Mouse (Mus musculus) spleen, postnatal 0 days (tissue): ENCODE data around the gene Ccrl2. TPM values are rescaled to one million over a fixed set of nuclear protein-coding genes. Genes with fewer than 3 reads are reported as not detected.

ENCODE experiments used
- polyA plus RNA-seq: library from polyadenylated mRNA; unstranded; fragments of >200 nt; fragmentation: Nextera tagmentation; extraction: Ambion mirVana; gene quantifications from 2 replicates; pipeline ENCODE4 v1.2.1, GENCODE M21; 2015

Ccrl2 gene
- 11.3 and 15.1 TPM in 2 replicates for polyA plus RNA-seq

DNA sequence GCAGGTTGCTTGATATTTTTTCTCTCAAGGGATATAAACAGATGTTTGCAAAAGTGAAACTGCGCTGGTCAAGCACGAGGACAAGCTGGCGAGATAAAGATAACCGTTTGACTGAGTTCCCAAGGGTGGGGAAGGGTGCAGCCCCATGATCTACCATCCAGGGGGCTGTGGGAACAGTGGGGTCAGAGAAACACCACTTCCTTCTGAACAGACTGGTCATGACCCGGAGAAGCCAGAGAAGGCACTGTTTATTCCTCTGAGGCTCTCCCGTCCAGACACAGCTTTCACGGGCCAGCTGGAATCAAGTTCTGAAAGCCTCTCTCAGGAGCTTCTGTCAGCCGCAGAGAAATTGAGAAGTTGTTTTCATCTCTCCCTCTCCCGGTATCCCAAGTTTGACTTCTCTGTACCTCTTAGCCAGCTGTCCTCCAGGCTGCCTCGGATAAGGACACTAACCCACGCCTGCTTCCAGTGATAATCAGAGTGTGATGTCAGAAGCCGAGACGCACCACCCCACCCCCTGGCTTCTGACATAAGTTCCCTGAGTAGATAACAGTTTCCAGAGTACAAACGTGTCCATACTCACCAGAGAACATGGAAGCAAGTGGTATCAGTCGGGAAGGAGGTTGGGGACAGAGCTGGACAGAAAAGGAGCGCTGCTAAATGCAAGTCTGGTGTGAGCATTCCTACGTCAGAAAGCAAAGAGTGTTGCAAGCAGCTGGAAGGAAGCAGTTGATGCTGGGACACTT is at the start of gene Ccrl2:
Ccrl2 (minus strand) TSS at position 722 of the 746 bp plus-strand sequence.

DNA sequence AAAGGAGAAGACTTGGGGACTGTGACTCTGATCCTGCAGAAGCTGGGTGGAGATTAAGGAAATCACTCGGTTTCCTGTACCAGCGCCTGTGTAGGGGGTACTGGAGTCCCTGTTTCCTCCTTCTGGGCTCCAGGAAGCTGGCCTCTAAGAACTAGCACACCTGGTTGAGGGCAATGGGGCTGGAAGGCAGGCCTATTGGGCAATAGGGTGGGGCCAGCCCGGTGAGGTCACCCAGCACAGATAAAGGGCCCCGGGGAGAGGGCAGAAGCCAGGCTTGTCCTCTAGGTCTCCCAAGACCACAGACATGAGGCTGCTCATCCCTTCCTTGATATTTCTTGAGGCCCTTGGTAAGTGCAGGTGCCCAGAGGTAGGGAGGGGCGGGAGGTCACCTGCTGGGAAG is 38.3 kb downstream of the Ccrl2 start, which contains the start of gene Ltf:
Ltf (plus strand) TSS at position 250 of the 400 bp plus-strand sequence.

Other genes with a start within 250 kb of the Ccrl2 start
- not detected in 2 replicates for gene Prss44, start 243.5 kb downstream of the Ccrl2 start, polyA plus RNA-seq
- gene Prss43, start 230.8 kb downstream of the Ccrl2 start, polyA plus RNA-seq, result not detected in 2 replicates
- not detected in 2 replicates for gene Prss45, start 222.9 kb downstream of the Ccrl2 start, polyA plus RNA-seq
- not detected in 2 replicates for gene Prss46, start 213.0 kb downstream of the Ccrl2 start, polyA plus RNA-seq
- gene Prss50, start 199.6 kb downstream of the Ccrl2 start, polyA plus RNA-seq, result 34.7 and 38.5 TPM in 2 replicates
- 1.5 and 1.6 TPM in 2 replicates for gene Als2cl, start 177.6 kb downstream of the Ccrl2 start, polyA plus RNA-seq
- gene Tmie, start 177.4 kb downstream of the Ccrl2 start, polyA plus RNA-seq, result 0.46 and 0.53 TPM in 2 replicates
- not detected in 2 replicates for gene Fam240a, start 140.7 kb downstream of the Ccrl2 start, polyA plus RNA-seq
- 0.08 TPM in 1 of 2 replicates, not detected in the other for gene Tdgf1, start 111.4 kb downstream of the Ccrl2 start, polyA plus RNA-seq
- gene Lrrc2, start 106.0 kb downstream of the Ccrl2 start, polyA plus RNA-seq, result 0.05 and 0.11 TPM in 2 replicates
- gene Rtp3, start 66.9 kb downstream of the Ccrl2 start, polyA plus RNA-seq, result 0.49 and 0.51 TPM in 2 replicates
- gene Ltf, start 38.2 kb downstream of the Ccrl2 start, polyA plus RNA-seq, result 228 and 346 TPM in 2 replicates
- 21.2 and 25.8 TPM in 2 replicates for gene Lrrfip2, start 60.1 kb upstream of the Ccrl2 start, polyA plus RNA-seq
- gene Mlh1, start 214.3 kb upstream of the Ccrl2 start, polyA plus RNA-seq, result 16.6 and 16.9 TPM in 2 replicates
- 6.3 and 6.5 TPM in 2 replicates for gene Epm2aip1, start 214.4 kb upstream of the Ccrl2 start, polyA plus RNA-seq